Mouse (Mus musculus): Measurements from ENCODE around the gene Art1. TPM values are rescaled to one million over a fixed set of nuclear protein-coding genes. Genes with fewer than 3 reads are reported as not detected.

Gene Art1
- polyA plus RNA-seq, 1 experiment from 2014 or later: not detected

GRCm38 (mm10) chr7:102113151-102113729 is 11.7 kb downstream of the Art1 start:
- ATAC-seq: no peak
- Histone ChIP-seq H3K4me2 (replicated peaks; ENCODE audit: low read depth) (no peak overlapping the region), H3K27me3 (replicated peaks; ENCODE audit: control insufficient read depth, insufficient read depth, low read length) (no peaks in the 10 kb centered on the region), H3K4me3 (ENCODE audit: low read depth, low read length) (no peak overlapping the region), H3K4me1 (replicated peaks; ENCODE audit: control insufficient read depth, insufficient read depth, low read length) (no peaks in the 10 kb centered on the region), H3K36me3 (ENCODE audit: control insufficient read depth, insufficient read depth) (peaks cover 3% of the 10 kb centered on the region; the same call in 1 of the 2 replicates), H3K9ac (ENCODE audit: low read depth, low read length) (no peak overlapping the region), H3K9me3 (ENCODE audit: control insufficient read depth) (no peaks in the 10 kb centered on the region), H3K27ac (ENCODE audit: low read depth, low read length) (no peak overlapping the region)
- no peak for TF ChIP-seq CTCF (IDR thresholded peaks at IDR 0.05; ENCODE audit: low read depth)
- 74% methylated on average over 45 of the region's 45 CpGs for WGBS

- H3K4me1 ChIP-seq (replicated peaks; ENCODE audit: control insufficient read depth, insufficient read depth, low read length): no peaks in the 10 kb centered on the region
- H3K27me3 ChIP-seq (replicated peaks; ENCODE audit: control insufficient read depth, insufficient read depth, low read length): no peaks in the 10 kb centered on the region
- H3K9me3 ChIP-seq (ENCODE audit: control insufficient read depth): no peaks in the 10 kb centered on the region
- H3K4me2 ChIP-seq (replicated peaks; ENCODE audit: low read depth): no peak within 1 kb of the TSS
- ATAC-seq: no peak
- H3K9ac ChIP-seq (ENCODE audit: low read depth, low read length): no peak within 1 kb of the TSS
- H3K27ac ChIP-seq (ENCODE audit: low read depth, low read length): no peak within 1 kb of the TSS
- peaks cover 36% of the 10 kb centered on the region for H3K36me3 ChIP-seq (ENCODE audit: control insufficient read depth, insufficient read depth)
- 41% methylated on average over 7 of the region's 7 CpGs for WGBS
- H3K4me3 ChIP-seq (ENCODE audit: low read depth, low read length): no peak within 1 kb of the TSS
- no peak for TF ChIP-seq CTCF (IDR thresholded peaks at IDR 0.05; ENCODE audit: low read depth)
Measured at GRCm38 (mm10) chr7:102116579-102117331, 15.2 kb downstream of the Art1 start, which contains the start of gene Chrna10. Gene Chrna10, minus strand, starts transcription at chr7:102116828.

GRCm38 (mm10) chr7:102117382-102117781 is 15.8 kb downstream of the Art1 start:
- ATAC-seq: no peak
- WGBS: 77% methylated on average over 6 of the region's 6 CpGs
- H3K4me3 ChIP-seq (ENCODE audit: low read depth, low read length): no peak overlapping the region

GRCm38 (mm10) chr7:102120326-102120725 is 18.8 kb downstream of the Art1 start:
- no peak overlapping the region for H3K27ac ChIP-seq (ENCODE audit: low read depth, low read length)
- ATAC-seq: no peak
- H3K27me3 ChIP-seq (replicated peaks; ENCODE audit: control insufficient read depth, insufficient read depth, low read length): no peaks in the 10 kb centered on the region
- TF ChIP-seq CTCF (IDR thresholded peaks at IDR 0.05; ENCODE audit: low read depth): no peak
- no peaks in the 10 kb centered on the region for H3K4me1 ChIP-seq (replicated peaks; ENCODE audit: control insufficient read depth, insufficient read depth, low read length)
- H3K9me3 ChIP-seq (ENCODE audit: control insufficient read depth): no peaks in the 10 kb centered on the region
- no peak overlapping the region for H3K4me3 ChIP-seq (ENCODE audit: low read depth, low read length)
- H3K9ac ChIP-seq (ENCODE audit: low read depth, low read length): no peak overlapping the region
- H3K36me3 ChIP-seq (ENCODE audit: control insufficient read depth, insufficient read depth): peaks cover 72% of the 10 kb centered on the region
- H3K4me2 ChIP-seq (replicated peaks; ENCODE audit: low read depth): no peak overlapping the region
- 96% methylated on average over 10 of the region's 10 CpGs for WGBS

More at GRCm38 (mm10) chr7:102117382-102117781, 15.8 kb downstream of the Art1 start:
- no peak overlapping the region for H3K27ac ChIP-seq (ENCODE audit: low read depth, low read length)
- H3K36me3 ChIP-seq (ENCODE audit: control insufficient read depth, insufficient read depth): peaks cover 42% of the 10 kb centered on the region
- H3K4me1 ChIP-seq (replicated peaks; ENCODE audit: control insufficient read depth, insufficient read depth, low read length): no peaks in the 10 kb centered on the region
- no peak overlapping the region for H3K4me2 ChIP-seq (replicated peaks; ENCODE audit: low read depth)
- H3K9ac ChIP-seq (ENCODE audit: low read depth, low read length): no peak overlapping the region
- H3K9me3 ChIP-seq (ENCODE audit: control insufficient read depth): no peaks in the 10 kb centered on the region
- no peak for TF ChIP-seq CTCF (IDR thresholded peaks at IDR 0.05; ENCODE audit: low read depth)
- H3K27me3 ChIP-seq (replicated peaks; ENCODE audit: control insufficient read depth, insufficient read depth, low read length): no peaks in the 10 kb centered on the region

- peaks cover 75% of the 10 kb centered on the region for H3K36me3 ChIP-seq (ENCODE audit: control insufficient read depth, insufficient read depth)
- 67% methylated on average over 4 of the region's 4 CpGs for WGBS
Measured at GRCm38 (mm10) chr7:102132395-102132794, 30.9 kb downstream of the Art1 start.

GRCm38 (mm10) chr7:102137464-102137863 is 35.9 kb downstream of the Art1 start:
- Histone ChIP-seq H3K27me3 (replicated peaks; ENCODE audit: control insufficient read depth, insufficient read depth, low read length) (no peaks in the 10 kb centered on the region), H3K9me3 (ENCODE audit: control insufficient read depth) (no peaks in the 10 kb centered on the region), H3K4me1 (replicated peaks; ENCODE audit: control insufficient read depth, insufficient read depth, low read length) (no peaks in the 10 kb centered on the region), H3K36me3 (ENCODE audit: control insufficient read depth, insufficient read depth) (peaks cover 73% of the 10 kb centered on the region), H3K27ac (ENCODE audit: low read depth, low read length) (no peak overlapping the region), H3K4me2 (replicated peaks; ENCODE audit: low read depth) (no peak overlapping the region), H3K9ac (ENCODE audit: low read depth, low read length) (no peak overlapping the region), H3K4me3 (ENCODE audit: low read depth, low read length) (no peak overlapping the region)
- TF ChIP-seq CTCF (IDR thresholded peaks at IDR 0.05; ENCODE audit: low read depth): peak; percentile 66
- WGBS: 86% methylated on average over 1 of the region's 1 CpGs
- no peak for ATAC-seq

More at GRCm38 (mm10) chr7:102132395-102132794, 30.9 kb downstream of the Art1 start:
- Histone ChIP-seq H3K4me2 (replicated peaks; ENCODE audit: low read depth) (no peak overlapping the region), H3K27me3 (replicated peaks; ENCODE audit: control insufficient read depth, insufficient read depth, low read length) (no peaks in the 10 kb centered on the region), H3K4me3 (ENCODE audit: low read depth, low read length) (no peak overlapping the region), H3K9ac (ENCODE audit: low read depth, low read length) (no peak overlapping the region), H3K27ac (ENCODE audit: low read depth, low read length) (no peak overlapping the region), H3K9me3 (ENCODE audit: control insufficient read depth) (no peaks in the 10 kb centered on the region), H3K4me1 (replicated peaks; ENCODE audit: control insufficient read depth, insufficient read depth, low read length) (no peaks in the 10 kb centered on the region)
- no peak for TF ChIP-seq CTCF (IDR thresholded peaks at IDR 0.05; ENCODE audit: low read depth)
- ATAC-seq: peak; percentile 51; the same call in 1 of the 2 replicates
